Mouse (Mus musculus): ENCODE data around the gene Cyba.

DNA sequence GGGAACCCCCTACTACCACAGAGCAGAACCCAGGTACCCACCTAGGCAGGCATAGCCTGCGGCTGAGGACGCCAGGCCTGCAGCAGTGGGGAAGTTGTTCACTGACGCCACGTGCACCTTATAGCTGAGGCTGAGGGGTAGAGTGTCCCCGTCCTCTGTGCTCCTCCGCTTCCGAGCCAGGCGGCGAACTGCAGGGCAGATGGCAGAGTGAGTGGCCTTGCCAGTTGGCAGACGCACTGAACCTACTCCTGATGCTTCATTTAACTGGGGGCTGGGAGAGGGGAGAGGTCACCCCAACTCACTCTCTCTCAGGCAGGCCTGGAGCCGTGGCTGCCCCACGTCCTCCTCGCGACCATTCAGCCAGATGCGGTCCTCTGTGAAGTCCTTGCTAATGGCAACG, 6.6 kb upstream of the Cyba start:
- no peak for TF ChIP-seq CTCF (IDR thresholded peaks at IDR 0.05; ENCODE audit: low read depth)
- no peak for TF ChIP-seq EP300 (IDR thresholded peaks at IDR 0.05; ENCODE audit: low read depth)

Measured in liver, embryonic 14.5 days (tissue).